Mouse (Mus musculus) frontal cortex, adult (tissue): ENCODE measurements around the gene Rem1.
A peak's percentile ranks its signal among the peaks of the same experiment; 100 is the strongest.

Experiments
- ATAC-seq: cut with Nextera tagmentation; 2 replicates; pipeline ENCODE4 v1.9.2; 2017; ENCODE audit warnings: mild to moderate bottlenecking, moderate library complexity, mixed read lengths; ENCODE audit not compliant: low TSS enrichment

Gene Rem1

GRCm38 (mm10) chr2:152675252-152675791 is 48.6 kb downstream of the Rem1 start:
- no peak for ATAC-seq

GRCm38 (mm10) chr2:152678302-152678701 is 51.6 kb downstream of the Rem1 start:
- peak; percentile 78 for ATAC-seq

- no peak for ATAC-seq
These were observed 52.2 kb downstream of the Rem1 start for GRCm38 (mm10) chr2:152678925-152679324.

GRCm38 (mm10) chr2:152679701-152680355 is 53.1 kb downstream of the Rem1 start:
- ATAC-seq: no peak

GRCm38 (mm10) chr2:152683086-152683485 is 56.3 kb downstream of the Rem1 start:
- ATAC-seq: no peak
